Mouse (Mus musculus) kidney, adult 18-20 months (tissue): ENCODE results near the gene Adamtsl2.
A peak's percentile ranks its signal among the peaks of the same experiment; 100 is the strongest.

Experiments used
- DNase-seq: peaks from one replicate; pipeline ENCODE4 v3.0.0; 2021

Adamtsl2 gene

DNA sequence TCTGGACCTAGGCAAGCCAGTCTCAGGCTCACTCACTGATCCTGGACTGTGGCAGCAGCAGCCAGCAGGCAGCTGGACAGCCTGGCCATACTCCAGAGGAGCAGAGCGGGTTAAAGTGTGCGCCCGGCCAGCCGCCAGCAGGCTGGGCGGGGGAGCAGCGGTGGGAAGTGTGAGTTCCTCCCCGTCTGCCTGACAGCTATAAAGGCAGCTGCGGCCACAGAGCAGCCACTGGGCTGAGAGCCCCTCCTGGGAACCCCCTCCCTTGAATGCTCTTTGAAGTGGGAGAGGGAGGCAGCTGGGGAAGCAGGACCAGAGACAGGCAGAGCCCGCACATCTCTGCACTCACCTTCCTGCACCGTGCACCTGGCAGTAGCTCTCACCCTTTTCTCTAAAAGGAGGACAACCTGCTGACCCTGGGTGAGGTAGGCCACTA lies at the start of gene Adamtsl2:
Gene Adamtsl2, plus strand, starts transcription at position 228 of the 433 bp plus-strand sequence.
- peak; percentile 88 for DNase-seq

DNA sequence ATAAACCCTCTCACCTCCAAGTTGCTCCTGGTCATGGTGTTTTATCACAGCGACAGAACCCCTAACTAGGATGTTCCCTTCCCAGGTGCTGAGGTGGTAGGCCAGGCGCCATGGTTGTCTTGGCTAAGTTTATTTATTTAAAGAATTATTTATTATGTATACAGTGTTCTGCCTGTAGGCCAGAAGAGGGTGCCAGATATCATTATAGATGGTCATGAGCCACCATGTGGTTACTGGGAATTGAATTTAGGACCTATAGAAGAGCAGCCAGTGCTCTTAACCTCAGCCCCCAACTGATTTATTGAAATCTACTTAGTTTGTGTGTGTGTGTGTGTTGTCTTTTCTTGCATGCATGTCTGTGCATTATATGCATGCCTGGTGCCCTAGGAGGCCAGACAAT lies 46.8 kb upstream of the Adamtsl2 start:
- DNase-seq: no peak

- DNase-seq: no peak
Observed at GRCm38 (mm10) chr2:27036003-27036402, 43.2 kb upstream of the Adamtsl2 start.

- no peak for DNase-seq
Observed at GRCm38 (mm10) chr2:27037008-27037407, 42.2 kb upstream of the Adamtsl2 start.

DNA sequence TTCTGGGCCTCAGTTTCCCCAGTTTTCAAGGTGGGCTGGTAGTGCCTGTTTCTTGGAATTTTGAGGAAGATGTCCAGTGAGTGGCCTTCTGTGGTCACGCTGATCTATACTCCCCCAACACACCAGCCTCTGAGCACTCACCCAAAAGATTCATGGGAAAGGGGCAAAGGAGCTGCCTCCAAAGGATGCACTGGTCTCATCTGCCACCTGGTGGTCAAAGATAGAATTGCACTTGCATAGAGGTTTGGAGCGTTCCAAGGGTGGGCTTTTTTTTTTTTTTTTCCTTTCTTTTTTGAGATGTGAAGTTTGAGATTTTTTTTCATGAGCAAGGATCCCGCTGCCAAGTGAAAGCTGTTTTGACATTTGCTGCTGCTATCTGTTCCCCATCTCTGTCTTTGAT lies 40.6 kb upstream of the Adamtsl2 start:
- peak; percentile 67 for DNase-seq

DNA sequence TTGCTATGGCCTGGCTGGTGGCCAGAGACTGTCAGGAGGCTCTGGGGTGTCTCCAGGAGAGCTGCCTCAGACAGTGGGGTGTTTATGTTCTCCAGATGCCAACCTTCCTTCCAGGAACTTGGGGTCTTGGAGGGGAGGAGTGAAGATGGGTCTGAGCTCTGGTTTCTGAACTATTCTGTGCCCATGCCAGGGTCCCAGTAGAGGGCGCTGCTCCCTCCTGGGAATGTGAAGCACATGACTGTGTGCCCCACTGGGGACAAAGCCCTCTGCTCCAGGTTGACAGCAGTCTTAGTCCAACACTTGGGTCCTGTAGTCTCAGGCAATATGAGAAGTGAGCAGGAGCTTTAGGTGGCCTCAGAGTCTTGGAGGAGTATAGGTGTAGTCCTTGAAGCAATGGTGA lies 39.9 kb upstream of the Adamtsl2 start:
- peak; percentile 65 for DNase-seq

GRCm38 (mm10) chr2:27042131-27042844 lies 36.9 kb upstream of the Adamtsl2 start:
- DNase-seq: peak; percentile 82

DNA sequence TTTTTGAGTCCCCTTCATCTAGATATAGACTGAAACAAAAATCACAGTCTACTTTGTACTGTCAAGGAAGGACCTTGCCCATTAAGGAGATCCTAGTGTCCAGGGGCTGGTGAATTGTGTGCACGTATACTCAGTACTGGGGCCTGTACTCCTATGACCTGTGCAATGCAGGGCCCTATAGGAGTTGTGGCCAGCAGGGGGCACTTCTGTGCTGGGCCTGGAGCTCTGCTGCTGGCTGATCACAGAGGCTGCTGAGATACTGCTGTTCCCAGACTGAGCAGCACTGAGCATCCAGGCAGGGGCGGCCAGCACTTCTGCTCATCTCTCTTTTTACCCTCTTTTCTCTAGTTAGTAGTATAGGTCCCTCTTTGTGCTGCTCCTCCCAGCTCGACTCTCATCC lies 35.7 kb upstream of the Adamtsl2 start:
- DNase-seq: peak; percentile 88

GRCm38 (mm10) chr2:27044166-27044565 lies 35.0 kb upstream of the Adamtsl2 start:
- no peak for DNase-seq

- DNase-seq: no peak
Observed at GRCm38 (mm10) chr2:27044641-27045040, 34.5 kb upstream of the Adamtsl2 start.

DNA sequence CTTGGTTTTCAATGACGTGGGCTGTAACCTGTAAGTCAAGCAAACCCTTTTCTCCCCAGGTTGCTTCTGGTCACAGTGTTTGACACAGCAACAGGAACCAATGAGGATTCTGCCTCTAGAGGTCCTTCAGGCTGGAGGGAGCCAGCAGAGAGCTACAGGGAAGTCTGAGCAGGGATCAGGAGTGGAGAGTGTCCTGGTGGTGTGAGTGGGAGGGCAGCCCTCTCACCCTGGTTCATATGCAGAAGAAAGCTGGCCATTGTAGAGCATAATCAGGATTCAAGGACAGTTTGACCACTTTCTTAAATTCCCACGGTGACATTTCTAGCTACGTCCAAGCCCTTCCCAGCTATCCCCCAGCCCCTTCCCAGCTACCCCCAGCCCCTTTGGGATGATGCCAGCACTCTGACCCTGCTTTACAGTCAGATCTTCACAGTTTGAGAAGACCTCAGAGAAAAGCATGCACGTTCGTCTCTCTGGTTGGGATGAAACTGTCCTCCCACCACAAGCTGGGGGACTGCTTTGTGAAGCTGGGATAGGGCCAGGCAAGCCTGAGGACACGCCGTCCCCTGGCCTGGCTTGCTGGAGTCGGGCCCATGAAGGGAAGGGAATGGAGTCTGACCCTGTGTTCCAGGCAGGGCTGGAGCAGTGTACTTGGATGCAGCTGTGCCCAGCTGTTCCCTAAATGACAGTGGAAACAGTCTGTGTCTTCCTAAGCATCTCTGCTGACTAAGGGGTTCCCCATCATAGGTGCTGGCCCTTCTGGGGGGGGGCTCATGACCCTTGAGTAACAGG lies 33.0 kb upstream of the Adamtsl2 start:
- DNase-seq: peak; percentile 60

GRCm38 (mm10) chr2:27049408-27049807 lies 29.8 kb upstream of the Adamtsl2 start:
- no peak for DNase-seq

DNA sequence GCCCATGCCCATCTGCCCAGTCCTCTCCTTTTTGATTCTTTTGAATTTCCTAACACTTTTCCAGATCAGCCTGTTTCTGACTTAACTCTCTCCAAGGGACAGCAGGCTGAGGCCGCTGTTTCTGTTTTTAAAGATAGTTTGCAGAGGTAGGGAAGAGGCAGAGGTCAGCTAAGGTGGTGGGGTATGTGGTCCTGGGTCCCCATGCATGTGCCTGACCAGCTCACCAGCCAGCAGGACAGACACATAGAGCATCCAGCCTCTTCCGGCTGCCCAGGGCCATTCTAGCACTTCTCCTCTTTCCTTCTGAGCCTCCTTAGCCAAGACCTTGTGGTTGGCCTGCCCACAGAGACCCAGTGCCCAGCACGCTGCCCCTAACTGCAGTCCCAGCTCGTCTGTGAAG lies 20.9 kb upstream of the Adamtsl2 start:
- no peak for DNase-seq

GRCm38 (mm10) chr2:27058751-27059150 lies 20.4 kb upstream of the Adamtsl2 start:
- no peak for DNase-seq

GRCm38 (mm10) chr2:27059187-27059586 lies 20.0 kb upstream of the Adamtsl2 start:
- DNase-seq: no peak

DNA sequence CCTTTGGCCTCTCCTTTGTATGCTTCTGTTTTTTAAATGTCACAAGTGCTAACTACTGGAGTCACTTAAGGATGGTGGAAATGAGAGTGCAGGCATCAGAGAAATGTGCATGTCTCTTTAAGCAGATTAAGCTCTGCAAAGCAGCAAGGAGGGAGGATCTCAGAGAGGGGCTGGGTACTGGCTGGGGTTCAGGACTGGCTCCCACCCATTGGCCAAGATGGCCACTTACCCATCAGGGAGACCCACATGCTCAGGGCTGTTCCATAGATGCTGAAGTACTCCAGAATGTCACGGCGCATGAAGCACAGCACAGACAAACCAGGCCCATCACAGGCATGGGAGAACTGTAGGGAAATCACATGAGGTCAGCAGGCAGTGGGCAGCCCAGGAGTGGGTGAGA lies 12.1 kb upstream of the Adamtsl2 start:
- DNase-seq: no peak

DNA sequence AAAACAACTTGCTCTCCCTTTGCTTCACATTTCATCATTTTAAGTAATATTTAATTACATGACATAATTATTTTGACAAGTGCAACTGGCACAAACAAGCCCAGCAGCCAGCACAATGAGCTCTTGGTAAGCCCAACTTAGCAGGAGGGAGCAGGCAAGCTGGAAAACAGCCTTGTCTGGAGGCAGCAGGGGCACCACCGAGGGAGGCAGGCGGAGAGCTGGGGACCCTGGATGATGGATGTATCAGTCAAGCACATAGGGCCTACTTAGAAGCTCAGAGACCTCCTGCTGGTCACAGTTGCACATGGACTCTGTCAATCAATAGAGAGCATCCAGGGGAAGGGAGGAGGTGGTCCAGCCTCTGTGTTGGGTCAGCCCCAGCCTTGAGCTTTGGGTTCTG lies 11.2 kb upstream of the Adamtsl2 start:
- no peak for DNase-seq

DNA sequence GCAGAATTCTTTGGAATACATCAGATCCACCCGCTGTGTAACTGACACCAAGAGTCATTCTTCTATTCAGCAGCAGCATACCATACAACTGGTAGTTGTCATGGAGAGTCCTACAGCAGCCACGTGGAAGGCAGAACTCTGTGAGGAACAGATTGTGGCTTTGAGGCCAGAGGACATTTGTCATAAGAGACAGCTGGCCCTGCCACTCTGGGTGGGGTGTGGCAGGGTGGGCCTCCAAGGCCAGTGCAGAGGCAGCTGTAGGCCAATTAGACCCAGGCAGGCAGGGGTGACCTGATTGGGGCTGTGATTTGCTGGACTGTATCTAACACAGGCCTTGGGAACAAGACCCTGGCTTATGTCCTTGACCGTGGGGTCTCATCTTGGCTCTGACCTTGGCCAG lies 9.5 kb upstream of the Adamtsl2 start:
- DNase-seq: no peak

DNA sequence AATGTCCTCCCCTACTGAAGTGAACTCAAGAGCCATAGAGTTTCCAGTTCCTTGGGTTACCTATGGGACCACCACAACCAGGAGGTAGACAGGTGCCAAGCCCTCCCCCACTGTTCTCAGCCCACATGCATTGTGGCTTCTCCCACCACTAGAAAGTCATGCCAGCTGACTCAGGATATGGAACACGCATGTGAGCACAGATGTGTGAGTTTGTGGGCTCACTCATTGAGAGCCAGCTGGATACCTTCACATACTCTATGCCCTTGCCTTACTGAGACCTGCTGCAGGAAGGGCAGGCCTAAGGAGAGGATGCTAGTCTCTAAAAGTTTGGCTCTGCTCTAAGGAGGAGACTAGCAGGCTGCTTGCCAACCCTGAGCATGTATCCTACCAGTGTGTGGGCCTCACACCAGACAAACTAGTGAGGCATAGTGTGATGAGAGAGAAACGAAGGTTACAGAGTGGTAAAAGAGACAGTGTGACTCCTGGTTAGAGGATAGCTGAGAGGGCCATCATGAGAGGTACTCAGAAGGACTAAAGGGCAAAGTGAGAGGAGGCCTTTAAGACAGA lies 8.8 kb upstream of the Adamtsl2 start:
- no peak for DNase-seq

DNA sequence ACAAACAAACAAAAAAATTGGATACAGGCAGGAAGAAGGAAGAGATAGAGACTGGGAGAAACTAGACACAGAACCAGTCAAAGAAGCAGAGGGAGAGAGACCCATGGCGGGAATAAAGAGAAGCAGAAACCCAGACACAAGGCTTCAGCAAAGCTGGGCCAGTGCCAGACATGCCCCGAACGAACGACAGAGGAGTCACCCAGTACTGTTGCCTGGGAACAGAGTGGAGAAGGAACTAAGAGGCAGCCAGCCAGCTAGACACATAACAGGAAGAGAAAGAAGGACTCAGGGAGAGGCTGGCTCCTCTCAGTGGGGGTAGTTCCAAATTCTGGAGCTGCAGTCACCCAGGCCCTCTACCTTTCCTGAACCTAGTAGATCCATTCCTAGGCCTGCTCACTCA lies 8.0 kb upstream of the Adamtsl2 start:
- DNase-seq: peak; percentile 54

DNA sequence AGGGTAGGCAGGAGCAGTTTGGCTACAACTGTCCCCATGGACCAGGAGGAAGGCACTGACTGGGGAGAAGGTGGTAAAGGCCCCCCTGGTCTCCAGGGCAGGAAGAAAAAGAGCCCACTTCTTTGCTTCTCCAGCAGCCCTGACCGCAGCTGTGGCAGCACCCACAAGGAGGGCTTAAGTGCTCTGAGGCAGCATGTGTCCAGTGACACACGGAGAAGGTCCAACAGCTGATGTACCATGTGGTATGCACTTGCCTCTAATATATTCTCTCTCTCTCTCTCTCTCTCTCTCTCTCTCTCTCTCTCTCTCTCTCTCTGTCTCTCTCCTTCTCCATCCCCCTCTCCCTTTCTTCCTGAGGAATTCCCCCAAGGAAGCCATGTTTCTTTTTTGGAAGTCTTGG lies 7.2 kb upstream of the Adamtsl2 start, which contains the start of gene Mymk:
Gene Mymk, minus strand, starts transcription at position 202 of the 400 bp plus-strand sequence.
- DNase-seq: no peak

GRCm38 (mm10) chr2:27073407-27073806 lies 5.8 kb upstream of the Adamtsl2 start:
- no peak for DNase-seq

GRCm38 (mm10) chr2:27074804-27075203 lies 4.4 kb upstream of the Adamtsl2 start:
- peak; percentile 77 for DNase-seq

- peak; percentile 71 for DNase-seq
Observed at GRCm38 (mm10) chr2:27075485-27075884, 3.7 kb upstream of the Adamtsl2 start.
